Mouse (Mus musculus): ENCODE data around the gene Nif3l1. TPM values are rescaled to one million over a fixed set of nuclear protein-coding genes. Genes with fewer than 3 reads are reported as not detected.
A peak's percentile ranks its signal among the peaks of the same experiment; 100 is the strongest.

Gene Nif3l1
- polyA plus RNA-seq, 1 experiment from 2014 or later, result 76.2 TPM

DNA sequence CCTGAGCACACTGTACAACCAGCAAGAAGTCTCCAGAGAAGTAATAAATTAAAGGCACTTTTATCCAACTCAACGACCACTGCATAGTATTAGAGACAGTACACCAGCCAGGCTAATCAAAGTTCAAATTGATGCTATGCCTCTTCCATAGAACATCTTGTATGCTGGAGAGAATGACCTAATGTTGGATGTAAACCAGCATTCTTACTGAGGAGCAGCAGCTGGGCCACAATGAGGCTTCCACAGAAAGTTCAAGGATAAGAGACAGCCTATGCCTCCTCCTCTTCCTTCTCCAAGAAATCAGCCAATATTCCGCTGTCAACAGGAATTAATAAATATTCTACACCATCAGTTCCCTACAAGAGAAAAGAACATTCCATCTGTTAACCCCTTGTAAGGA is 19.0 kb downstream of the Nif3l1 start:
- 86% methylated on average over 2 of the region's 2 CpGs for WGBS
- Histone ChIP-seq H3K4me3 (no peak overlapping the region), H3K27ac (no peak overlapping the region), H3K27me3 (ENCODE audit: poor library complexity, severe bottlenecking) (no peaks in the 10 kb centered on the region), H3K9me3 (no peaks in the 10 kb centered on the region), H3K4me1 (no peaks in the 10 kb centered on the region), H3K36me3 (replicated peaks) (peaks cover 97% of the 10 kb centered on the region)
- no peak for DNase-seq (ENCODE audit: extremely low spot score, low spot score)

DNA sequence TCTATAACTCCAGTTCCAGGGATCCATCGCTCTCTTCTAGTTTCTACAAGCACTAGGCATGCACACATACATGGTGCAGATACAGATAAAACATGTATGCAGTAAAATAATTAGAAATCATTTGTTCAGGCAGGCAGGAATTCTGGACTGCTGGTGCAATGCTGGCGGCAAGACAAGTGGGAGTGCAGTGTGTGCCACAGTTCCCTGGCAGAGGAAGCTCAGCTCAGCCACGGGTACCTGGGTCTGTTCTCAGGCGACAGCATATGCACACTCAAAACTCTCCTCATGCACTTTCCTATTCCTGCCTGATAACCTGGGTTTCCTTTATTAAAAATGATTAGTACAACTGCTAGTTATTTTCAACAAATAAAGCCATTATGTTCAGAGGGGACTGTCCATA is 20.1 kb downstream of the Nif3l1 start:
- Histone ChIP-seq H3K4me1 (no peaks in the 10 kb centered on the region), H3K27me3 (ENCODE audit: poor library complexity, severe bottlenecking) (no peaks in the 10 kb centered on the region), H3K36me3 (replicated peaks) (peaks cover 97% of the 10 kb centered on the region), H3K9me3 (no peaks in the 10 kb centered on the region), H3K4me3 (no peak overlapping the region), H3K27ac (no peak overlapping the region)
- no peak for DNase-seq (ENCODE audit: extremely low spot score, low spot score)
- WGBS, result 87% methylated on average over 4 of the region's 4 CpGs

DNA sequence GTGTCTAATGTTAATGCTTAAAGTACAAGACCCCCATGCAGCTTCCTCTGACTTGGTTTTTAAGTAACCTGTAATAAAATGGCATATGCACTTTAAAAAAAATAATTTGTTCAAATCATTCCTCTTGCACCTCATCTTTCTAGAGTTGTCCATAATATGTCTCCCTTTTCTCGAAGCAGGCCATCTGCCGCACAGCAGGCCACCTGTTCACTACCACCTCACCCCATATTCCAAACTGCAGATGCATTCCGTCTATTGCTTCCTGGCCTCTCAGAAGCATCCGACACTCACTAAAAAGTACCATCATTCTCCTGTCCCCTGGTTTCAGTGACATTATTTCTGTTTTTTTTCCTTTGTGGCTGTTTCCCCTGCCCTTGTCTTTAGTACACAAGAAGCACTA is 20.6 kb downstream of the Nif3l1 start:
- H3K4me1 ChIP-seq, result no peaks in the 10 kb centered on the region
- WGBS, result 94% methylated on average over 4 of the region's 4 CpGs
- no peak overlapping the region for H3K4me3 ChIP-seq
- H3K36me3 ChIP-seq (replicated peaks), result peaks cover 97% of the 10 kb centered on the region
- no peak for DNase-seq (ENCODE audit: extremely low spot score, low spot score)
- no peaks in the 10 kb centered on the region for H3K9me3 ChIP-seq
- no peak overlapping the region for H3K27ac ChIP-seq
- H3K27me3 ChIP-seq (ENCODE audit: poor library complexity, severe bottlenecking), result no peaks in the 10 kb centered on the region

DNA sequence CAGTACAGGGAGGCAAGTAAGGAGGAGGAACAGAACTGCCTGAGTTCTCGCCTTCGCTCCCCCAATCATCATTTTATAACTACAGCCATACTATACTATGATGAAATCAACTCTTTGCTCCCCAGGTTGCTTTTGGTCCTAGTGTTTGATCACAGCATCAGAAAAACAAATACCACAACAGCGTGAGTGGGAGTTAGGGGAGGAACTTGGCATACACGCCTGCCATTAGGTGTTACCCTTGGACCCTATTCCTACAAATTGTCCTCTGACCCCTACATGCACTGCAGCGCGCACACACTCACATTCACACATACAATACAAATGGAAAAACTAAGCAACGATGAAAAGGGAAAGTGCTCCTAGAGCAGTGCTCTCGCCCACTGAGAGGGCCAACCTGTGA is 30.7 kb downstream of the Nif3l1 start:
- H3K4me3 ChIP-seq, result no peak overlapping the region
- no peaks in the 10 kb centered on the region for H3K27me3 ChIP-seq (ENCODE audit: poor library complexity, severe bottlenecking)
- H3K36me3 ChIP-seq (replicated peaks), result peaks cover 96% of the 10 kb centered on the region
- no peak for DNase-seq (ENCODE audit: extremely low spot score, low spot score)
- no peak overlapping the region for H3K27ac ChIP-seq
- H3K4me1 ChIP-seq, result no peaks in the 10 kb centered on the region
- WGBS, result 97% methylated on average over 8 of the region's 8 CpGs
- no peaks in the 10 kb centered on the region for H3K9me3 ChIP-seq

DNA sequence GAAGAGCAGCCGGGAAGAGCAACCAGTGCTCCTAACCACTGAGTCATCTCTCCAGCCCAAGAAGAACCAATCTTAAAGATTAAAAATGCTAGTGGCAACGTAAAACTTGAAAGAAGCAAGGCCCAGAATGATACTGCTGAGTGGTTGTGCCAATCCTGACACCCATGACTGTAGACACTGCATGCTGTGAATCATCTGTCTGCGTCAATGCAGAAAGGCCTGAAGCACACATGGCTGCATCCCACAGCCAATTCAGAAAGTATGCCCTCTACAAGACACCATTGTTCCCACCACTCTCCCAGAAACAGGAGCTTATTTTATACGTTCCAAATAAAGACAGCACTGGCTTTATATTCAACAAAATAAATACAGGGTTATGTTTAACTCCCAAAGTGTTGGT is 37.7 kb downstream of the Nif3l1 start:
- Histone ChIP-seq H3K4me1 (no peaks in the 10 kb centered on the region), H3K9me3 (no peaks in the 10 kb centered on the region), H3K27ac (no peak overlapping the region), H3K36me3 (replicated peaks) (peaks cover 99% of the 10 kb centered on the region), H3K4me3 (no peak overlapping the region), H3K27me3 (ENCODE audit: poor library complexity, severe bottlenecking) (no peaks in the 10 kb centered on the region)
- 89% methylated on average over 4 of the region's 4 CpGs for WGBS
- DNase-seq (ENCODE audit: extremely low spot score, low spot score), result no peak

DNA sequence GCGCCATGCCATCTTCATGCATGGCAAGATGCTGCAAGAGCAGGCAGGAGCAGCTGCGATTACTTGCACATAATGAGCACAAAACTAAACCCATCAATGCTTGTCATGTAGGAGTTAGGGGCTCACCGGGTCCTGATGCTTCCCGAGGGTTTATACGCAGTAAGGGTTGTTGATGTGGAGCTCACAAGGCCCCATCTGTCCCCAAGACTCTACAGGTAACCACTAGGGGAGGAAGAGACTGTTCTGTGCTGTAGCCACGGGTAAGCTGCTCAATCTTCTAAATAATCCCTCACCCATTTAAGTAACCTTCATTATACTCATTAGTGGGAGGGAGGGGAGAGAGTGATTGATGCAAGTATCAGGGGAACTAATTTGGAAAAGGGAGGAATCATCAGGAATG is 50.7 kb downstream of the Nif3l1 start:
- no peak overlapping the region for H3K27ac ChIP-seq
- H3K4me1 ChIP-seq, result no peaks in the 10 kb centered on the region
- H3K36me3 ChIP-seq (replicated peaks), result peaks cover 98% of the 10 kb centered on the region
- 93% methylated on average over 6 of the region's 6 CpGs for WGBS
- no peak for DNase-seq (ENCODE audit: extremely low spot score, low spot score)
- H3K27me3 ChIP-seq (ENCODE audit: poor library complexity, severe bottlenecking), result no peaks in the 10 kb centered on the region
- no peaks in the 10 kb centered on the region for H3K9me3 ChIP-seq
- H3K4me3 ChIP-seq, result no peak overlapping the region

DNA sequence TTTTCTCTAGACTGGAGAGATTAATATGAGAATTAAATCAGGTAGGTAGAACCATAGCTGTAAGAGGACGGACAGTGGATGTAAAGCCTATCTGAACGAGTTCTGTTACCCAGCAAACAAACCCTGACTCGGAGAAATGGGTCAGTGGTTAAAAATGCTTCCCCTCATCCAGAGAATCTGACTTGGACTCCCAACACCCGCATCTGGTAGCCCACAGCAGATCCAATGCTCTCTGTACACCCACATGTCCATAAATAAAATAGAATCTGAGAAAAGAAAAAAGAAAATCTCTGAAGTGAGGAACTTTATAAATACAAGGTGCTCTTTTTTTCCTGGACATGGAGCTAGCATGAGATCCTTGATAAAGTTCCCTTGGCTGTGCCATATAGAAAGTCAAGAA is 52.7 kb downstream of the Nif3l1 start:
- Histone ChIP-seq H3K27ac (no peak overlapping the region), H3K9me3 (no peaks in the 10 kb centered on the region), H3K27me3 (ENCODE audit: poor library complexity, severe bottlenecking) (no peaks in the 10 kb centered on the region), H3K4me1 (no peaks in the 10 kb centered on the region), H3K36me3 (replicated peaks) (peaks cover 88% of the 10 kb centered on the region), H3K4me3 (no peak overlapping the region)
- WGBS, result 97% methylated on average over 4 of the region's 4 CpGs
- DNase-seq (ENCODE audit: extremely low spot score, low spot score), result no peak

DNA sequence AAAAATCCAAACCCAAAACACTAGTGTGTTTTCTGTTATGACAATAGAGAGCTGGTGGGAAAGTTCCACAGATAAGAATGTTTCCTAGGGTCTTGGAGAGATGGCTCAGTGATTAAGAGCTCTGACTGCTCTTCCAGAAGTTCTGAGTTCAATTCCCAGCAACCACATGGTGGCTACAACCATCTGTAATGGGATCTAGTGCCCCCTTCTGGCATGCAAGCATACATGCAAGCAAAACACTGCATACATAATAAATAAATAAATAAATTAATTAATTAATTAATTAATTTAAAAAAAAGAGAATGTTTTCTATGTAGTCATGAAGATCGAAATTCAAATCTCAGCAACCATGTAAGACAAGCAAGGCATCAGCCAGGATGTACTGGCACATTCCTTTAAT is 53.8 kb downstream of the Nif3l1 start:
- Histone ChIP-seq H3K4me3 (no peak overlapping the region), H3K9me3 (no peaks in the 10 kb centered on the region), H3K36me3 (replicated peaks) (peaks cover 77% of the 10 kb centered on the region), H3K27ac (no peak overlapping the region), H3K27me3 (ENCODE audit: poor library complexity, severe bottlenecking) (no peaks in the 10 kb centered on the region), H3K4me1 (peaks cover 10% of the 10 kb centered on the region)
- 87% methylated on average over 1 of the region's 1 CpGs for WGBS
- no peak for DNase-seq (ENCODE audit: extremely low spot score, low spot score)

DNA sequence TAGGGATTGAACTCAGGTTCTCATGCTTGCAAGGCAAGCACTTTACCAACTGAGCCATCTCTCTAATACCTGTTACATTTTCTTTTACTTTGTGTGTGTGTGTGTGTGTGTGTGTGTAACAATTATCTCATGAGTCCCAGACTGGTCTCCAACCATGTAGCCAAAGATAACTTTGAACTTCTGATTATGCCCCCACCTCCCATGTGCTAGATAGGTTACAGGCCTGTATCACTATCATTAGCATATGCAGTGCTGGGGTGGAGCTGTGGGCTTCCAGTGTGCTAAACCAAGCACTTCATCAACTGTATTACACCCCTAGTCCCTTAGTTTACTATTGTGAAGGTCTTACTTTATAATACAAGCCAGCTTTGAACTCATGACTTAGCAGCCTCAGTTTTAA is 58.2 kb downstream of the Nif3l1 start:
- Histone ChIP-seq H3K27ac (no peak overlapping the region), H3K4me1 (peaks cover 15% of the 10 kb centered on the region), H3K27me3 (ENCODE audit: poor library complexity, severe bottlenecking) (no peaks in the 10 kb centered on the region), H3K36me3 (replicated peaks) (peaks cover 60% of the 10 kb centered on the region), H3K9me3 (peaks cover 28% of the 10 kb centered on the region), H3K4me3 (peak overlapping the region; percentile 99)
- DNase-seq (ENCODE audit: extremely low spot score, low spot score), result no peak

DNA sequence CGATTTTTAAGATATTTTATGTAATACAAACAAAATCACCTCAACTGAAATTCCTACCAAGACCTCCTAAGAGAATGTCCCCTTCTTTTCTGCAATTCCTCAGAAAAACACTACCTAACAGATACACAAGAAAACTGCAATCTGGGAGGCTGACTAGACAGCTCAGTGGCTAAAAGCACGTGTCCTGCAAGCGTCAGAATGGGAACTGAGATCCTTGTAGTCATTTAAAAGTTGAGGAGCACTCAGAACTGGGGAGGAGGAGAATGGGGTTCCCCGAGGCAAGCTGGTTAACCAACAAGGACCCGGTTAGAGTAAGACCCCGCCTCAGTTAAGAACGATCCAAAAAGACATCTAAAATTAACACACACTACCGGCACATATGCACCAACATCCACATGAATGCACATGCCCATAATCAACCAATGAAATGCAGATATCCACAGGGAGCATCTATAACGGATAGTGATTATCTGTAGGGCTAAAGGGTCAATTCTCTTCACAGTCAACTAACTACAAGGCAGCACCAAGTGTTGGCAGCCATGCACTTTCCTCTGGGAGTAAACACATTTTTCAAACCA is 58.9 kb downstream of the Nif3l1 start:
- 35% methylated on average over 9 of the region's 9 CpGs for WGBS
- no peak for DNase-seq (ENCODE audit: extremely low spot score, low spot score)
- Histone ChIP-seq H3K36me3 (replicated peaks) (peaks cover 57% of the 10 kb centered on the region), H3K4me3 (peak overlapping the region; percentile 99), H3K9me3 (peaks cover 35% of the 10 kb centered on the region), H3K4me1 (peaks cover 15% of the 10 kb centered on the region), H3K27me3 (ENCODE audit: poor library complexity, severe bottlenecking) (no peaks in the 10 kb centered on the region), H3K27ac (peak overlapping the region; percentile 94)

DNA sequence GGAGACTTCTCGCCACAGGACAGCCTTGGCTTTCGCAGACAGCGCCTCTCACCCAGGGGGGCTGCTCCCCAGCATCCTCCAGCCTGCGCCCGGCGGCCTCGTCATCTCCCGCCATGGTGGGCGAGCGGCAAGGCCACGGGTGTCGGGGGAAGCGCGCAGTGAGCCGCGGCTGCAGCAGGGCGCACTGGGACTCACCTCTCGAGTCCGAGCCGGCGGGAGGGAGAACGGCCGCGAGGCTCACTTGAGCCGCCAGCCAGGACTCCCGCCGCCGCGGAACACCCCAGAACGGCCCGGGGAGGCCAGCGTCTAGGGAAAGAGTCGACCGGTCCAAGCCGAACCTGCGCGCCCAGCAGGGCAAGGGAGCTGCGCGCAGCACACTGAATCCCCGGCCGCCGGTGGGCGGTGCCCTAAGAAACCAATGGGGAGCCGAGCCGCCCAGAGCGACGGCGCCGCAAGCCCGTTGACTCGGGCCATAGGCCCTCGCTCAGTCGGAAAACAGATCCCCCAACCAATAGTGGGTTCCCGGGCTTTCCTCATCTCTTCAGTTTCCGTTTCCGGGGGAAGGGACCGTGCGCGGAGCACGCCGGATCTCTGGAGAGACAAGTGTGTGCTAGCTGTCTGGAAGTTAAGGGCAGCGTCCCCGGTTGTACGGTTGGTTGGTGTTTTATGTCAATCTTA is 59.8 kb downstream of the Nif3l1 start, which contains the start of gene Orc2:
Gene Orc2 (minus strand): TSS at position 533 of the 678 bp plus-strand sequence.
- H3K4me1 ChIP-seq, result peaks cover 15% of the 10 kb centered on the region
- peaks cover 40% of the 10 kb centered on the region for H3K9me3 ChIP-seq
- H3K27me3 ChIP-seq (ENCODE audit: poor library complexity, severe bottlenecking), result no peaks in the 10 kb centered on the region
- peak; percentile 88 for DNase-seq (ENCODE audit: extremely low spot score, low spot score)
- H3K27ac ChIP-seq, result peak within 1 kb of the TSS; percentile 94
- peaks cover 48% of the 10 kb centered on the region for H3K36me3 ChIP-seq (replicated peaks)
- under 1% methylated on average over 56 of the region's 64 CpGs for WGBS
- H3K4me3 ChIP-seq, result peak within 1 kb of the TSS; percentile 99

DNA sequence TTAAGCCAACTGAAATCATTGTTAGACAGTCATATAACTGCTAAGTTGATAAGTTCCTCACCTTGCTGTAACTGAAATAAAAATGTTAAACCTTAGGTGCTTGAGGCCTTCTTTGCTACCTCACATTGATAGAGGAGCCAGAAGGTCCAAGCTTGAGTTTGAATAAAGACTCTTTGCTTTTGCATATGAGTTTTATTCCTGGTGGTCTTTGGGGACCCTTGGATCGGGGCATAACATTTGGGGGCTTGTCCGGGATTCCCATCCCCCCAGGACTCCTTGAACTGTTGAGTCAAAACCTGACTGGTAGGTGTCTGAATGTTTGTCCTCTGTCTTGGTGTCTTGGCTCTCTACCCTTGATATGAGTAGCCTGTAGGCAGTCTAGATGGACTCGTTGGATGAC is 62.3 kb downstream of the Nif3l1 start:
- H3K4me1 ChIP-seq, result peaks cover 15% of the 10 kb centered on the region
- no peak overlapping the region for H3K4me3 ChIP-seq
- DNase-seq (ENCODE audit: extremely low spot score, low spot score), result no peak
- WGBS, result 94% methylated on average over 3 of the region's 3 CpGs
- no peaks in the 10 kb centered on the region for H3K27me3 ChIP-seq (ENCODE audit: poor library complexity, severe bottlenecking)
- peaks cover 56% of the 10 kb centered on the region for H3K9me3 ChIP-seq
- H3K36me3 ChIP-seq (replicated peaks), result peaks cover 29% of the 10 kb centered on the region
- H3K27ac ChIP-seq, result no peak overlapping the region

Measured in forebrain, embryonic 10.5 days (tissue).